Mouse (Mus musculus) thymus, postnatal 10 days (tissue): ENCODE results near the gene Dus3l.
A peak's percentile ranks its signal among the peaks of the same experiment; 100 is the strongest.

Source experiments
- DNase-seq, 2 experiments: peaks; one replicate each; pipeline ENCODE4 v3.0.0; 2021; ENCODE audit warnings: low spot score in 2 of 2

Dus3l gene

GRCm38 (mm10) chr17:56789286-56789685 is 24.7 kb downstream of the Dus3l start:
- DNase-seq, result no peak

- DNase-seq, result no peak
Observed at GRCm38 (mm10) chr17:56792588-56792987, 28.0 kb downstream of the Dus3l start.

GRCm38 (mm10) chr17:56793614-56794319 is 29.2 kb downstream of the Dus3l start:
- DNase-seq, result no peak

- DNase-seq, result no peak
Observed at GRCm38 (mm10) chr17:56799276-56799675, 34.7 kb downstream of the Dus3l start.

- no peak for DNase-seq
Observed at GRCm38 (mm10) chr17:56802065-56802464, 37.5 kb downstream of the Dus3l start.

GRCm38 (mm10) chr17:56804952-56805351 is 40.4 kb downstream of the Dus3l start:
- no peak for DNase-seq

GRCm38 (mm10) chr17:56805784-56806183 is 41.2 kb downstream of the Dus3l start:
- DNase-seq, result no peak

GRCm38 (mm10) chr17:56808518-56808917 is 44.0 kb downstream of the Dus3l start:
- peak; percentile 30 to 54 for DNase-seq

- DNase-seq, result no peak
Observed at GRCm38 (mm10) chr17:56810245-56810644, 45.7 kb downstream of the Dus3l start.

GRCm38 (mm10) chr17:56814316-56815056 is 49.9 kb downstream of the Dus3l start:
- no peak for DNase-seq

GRCm38 (mm10) chr17:56815057-56815345 is 50.4 kb downstream of the Dus3l start:
- no peak for DNase-seq

GRCm38 (mm10) chr17:56818067-56818636 is 53.6 kb downstream of the Dus3l start:
- no peak for DNase-seq

- no peak for DNase-seq
Observed at GRCm38 (mm10) chr17:56819032-56819545, 54.5 kb downstream of the Dus3l start.
